Mouse (Mus musculus) neural tube, embryonic 13.5 days (tissue): Measurements from ENCODE around the gene Crybb3. TPM values are rescaled to one million over a fixed set of nuclear protein-coding genes. Genes with fewer than 3 reads are reported as not detected.

Source experiments
- ATAC-seq: fragments of 200-750 bp; cut with Nextera tagmentation; 2 replicates; pipeline ENCODE4 v1.8.0; 2017; ENCODE audit warnings: low read depth, mild to moderate bottlenecking, moderate TSS enrichment, moderate library complexity
- H3K27ac ChIP-seq: fragments of 300-500 bp; sonication (generic); replicated peaks from 2 replicates; pipeline ENCODE4 v1.5.1; 2015; ENCODE audit warnings: moderate library complexity, mild to moderate bottlenecking, inconsistent platforms
- H3K27me3 ChIP-seq: fragments of 300-500 bp; sonication (generic); 2 replicates; pipeline ENCODE4 v1.6.1; 2015; ENCODE audit warnings: mild to moderate bottlenecking, inconsistent platforms
- H3K36me3 ChIP-seq: fragments of 300-500 bp; sonication (generic); 2 replicates; pipeline ENCODE4 v1.6.1; 2015; ENCODE audit warnings: mild to moderate bottlenecking, inconsistent platforms
- H3K4me1 ChIP-seq: fragments of 300-500 bp; sonication (generic); replicated peaks from 2 replicates; pipeline ENCODE4 v1.6.1; 2015; ENCODE audit warnings: inconsistent platforms
- H3K4me2 ChIP-seq: fragments of 300-500 bp; sonication (generic); 2 replicates; pipeline ENCODE4 v1.6.1; 2015; ENCODE audit warnings: inconsistent platforms, mild to moderate bottlenecking, moderate library complexity
- H3K4me3 ChIP-seq: fragments of 300-500 bp; sonication (generic); 2 replicates; pipeline ENCODE4 v1.5.1; 2015; ENCODE audit warnings: mild to moderate bottlenecking, inconsistent platforms
- H3K9ac ChIP-seq: fragments of 300-500 bp; sonication (generic); 2 replicates; pipeline ENCODE4 v1.6.1; 2015; ENCODE audit warnings: moderate library complexity, mild to moderate bottlenecking, inconsistent platforms
- H3K9me3 ChIP-seq: fragments of 300-500 bp; sonication (generic); 2 replicates; pipeline ENCODE4 v1.6.1; 2016; ENCODE audit warnings: inconsistent platforms
- WGBS: fragments of 180-500 bp; shearing (Covaris S2); methylation state at CpG from one replicate; pipeline ENCODE4 v1.1.7; 2015; 5-methylcytosine and 5-hydroxymethylcytosine counted together
- polyA plus RNA-seq: library from polyadenylated mRNA; unstranded; fragments of >200 nt; fragmentation: Nextera tagmentation; extraction: Ambion mirVana; gene quantifications from 2 replicates; pipeline ENCODE4 v1.2.1, GENCODE M21; 2015

Crybb3 gene
- polyA plus RNA-seq, 1 experiment from 2014 or later: 0.96 TPM

DNA sequence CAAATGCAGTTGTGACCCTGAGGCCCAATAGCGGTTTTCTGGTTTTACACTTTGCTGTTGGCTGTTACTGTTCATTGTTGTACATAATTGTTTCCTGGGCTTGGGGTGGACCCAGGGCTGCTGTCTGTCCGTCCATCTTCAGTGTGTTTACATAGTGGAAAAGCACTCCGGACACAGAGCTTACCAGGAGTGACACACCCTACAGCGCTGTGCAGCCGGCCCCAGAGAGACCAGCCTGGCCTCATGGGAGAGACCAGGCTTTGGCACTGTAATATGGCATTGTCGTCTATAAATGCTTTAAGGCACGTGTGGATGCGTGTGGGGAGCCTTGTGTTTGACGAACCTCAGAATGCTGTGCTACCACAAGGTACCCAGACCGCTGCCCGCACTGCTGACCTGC, 19.0 kb upstream of the Crybb3 start:
- Histone ChIP-seq H3K4me3 (no peak overlapping the region), H3K36me3 (no peaks in the 10 kb centered on the region), H3K9ac (no peak overlapping the region), H3K27ac (no peak overlapping the region), H3K9me3 (no peaks in the 10 kb centered on the region), H3K27me3 (no peaks in the 10 kb centered on the region), H3K4me1 (peaks cover 8% of the 10 kb centered on the region), H3K4me2 (no peak overlapping the region)
- ATAC-seq: no peak
- 88% methylated on average over 11 of the region's 11 CpGs for WGBS

DNA sequence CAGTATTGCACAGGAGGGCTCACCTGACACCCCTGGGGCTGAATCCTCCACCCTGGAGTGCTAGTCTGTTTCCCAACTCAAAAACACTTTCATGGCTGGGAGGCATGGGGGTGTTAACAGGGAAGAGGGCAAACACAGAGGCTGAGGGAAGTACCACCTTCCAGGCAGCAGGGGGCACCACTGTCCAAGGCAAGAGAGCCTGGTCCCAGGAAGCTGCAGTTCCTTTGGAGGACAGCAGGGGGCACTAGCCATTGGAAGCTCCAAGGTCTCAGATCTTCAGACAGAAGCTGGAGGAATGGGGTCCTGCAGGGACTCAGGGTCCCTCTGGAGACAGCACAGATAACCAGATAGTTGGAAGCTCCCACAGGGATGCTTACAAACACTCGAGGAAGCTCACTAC, 18.2 kb upstream of the Crybb3 start:
- H3K27me3 ChIP-seq: no peaks in the 10 kb centered on the region
- H3K4me3 ChIP-seq: no peak overlapping the region
- no peaks in the 10 kb centered on the region for H3K9me3 ChIP-seq
- no peak overlapping the region for H3K27ac ChIP-seq
- ATAC-seq: peak; percentile 60
- no peak overlapping the region for H3K4me2 ChIP-seq
- H3K4me1 ChIP-seq: peaks cover 8% of the 10 kb centered on the region
- 12% methylated on average over 1 of the region's 1 CpGs for WGBS
- H3K36me3 ChIP-seq: no peaks in the 10 kb centered on the region
- H3K9ac ChIP-seq: no peak overlapping the region

DNA sequence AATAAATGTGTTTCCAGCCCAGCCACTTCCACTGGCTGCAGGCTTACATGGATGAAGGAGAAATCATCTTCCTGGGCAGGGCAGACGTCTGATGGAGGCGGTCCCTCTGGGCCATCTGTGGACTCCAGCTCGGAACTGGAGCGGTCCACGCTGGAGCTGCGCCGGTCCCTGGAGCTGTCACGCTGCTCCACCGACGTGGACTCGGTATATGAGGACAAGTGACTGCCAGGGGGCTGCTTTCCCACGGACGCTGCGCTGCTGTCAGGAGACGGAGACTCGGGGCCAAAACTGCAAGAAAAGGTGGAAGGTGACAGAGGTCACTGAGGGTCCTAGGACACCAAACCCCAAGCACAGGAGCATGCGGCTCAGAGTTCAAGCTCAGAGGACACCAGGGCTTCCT, 16.2 kb upstream of the Crybb3 start:
- H3K27ac ChIP-seq: no peak overlapping the region
- no peak overlapping the region for H3K4me3 ChIP-seq
- H3K27me3 ChIP-seq: no peaks in the 10 kb centered on the region
- no peak overlapping the region for H3K4me2 ChIP-seq
- 92% methylated on average over 17 of the region's 17 CpGs for WGBS
- no peaks in the 10 kb centered on the region for H3K9me3 ChIP-seq
- ATAC-seq: no peak
- peaks cover 12% of the 10 kb centered on the region for H3K4me1 ChIP-seq
- no peaks in the 10 kb centered on the region for H3K36me3 ChIP-seq
- no peak overlapping the region for H3K9ac ChIP-seq

DNA sequence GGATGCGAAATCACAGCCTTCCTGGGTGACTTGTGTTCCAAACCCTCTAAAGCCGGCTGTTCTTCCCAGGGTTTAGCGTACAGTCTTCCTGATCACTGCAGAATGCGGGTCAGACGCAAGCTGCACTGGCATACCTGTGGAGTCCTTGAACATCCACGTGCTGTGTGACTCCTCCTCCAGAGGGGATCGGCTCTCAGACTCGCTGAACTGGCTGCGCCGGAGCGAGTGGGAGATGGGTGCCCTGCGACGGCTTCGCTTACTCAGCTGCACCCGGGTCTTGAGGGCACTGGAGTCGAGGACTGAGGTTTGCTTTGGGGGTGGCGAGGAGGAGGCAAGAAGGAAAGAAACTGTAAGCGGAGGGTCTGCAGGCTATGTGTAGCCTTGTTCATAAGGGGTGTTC, 14.1 kb upstream of the Crybb3 start:
- 95% methylated on average over 18 of the region's 18 CpGs for WGBS
- Histone ChIP-seq H3K27me3 (no peaks in the 10 kb centered on the region), H3K36me3 (no peaks in the 10 kb centered on the region), H3K9ac (no peak overlapping the region), H3K27ac (no peak overlapping the region), H3K9me3 (no peaks in the 10 kb centered on the region), H3K4me3 (no peak overlapping the region), H3K4me1 (0 out of 2 replicates have a peak, but pooled peaks cover 10% of the 10 kb centered on the region), H3K4me2 (no peak overlapping the region)
- ATAC-seq: no peak

DNA sequence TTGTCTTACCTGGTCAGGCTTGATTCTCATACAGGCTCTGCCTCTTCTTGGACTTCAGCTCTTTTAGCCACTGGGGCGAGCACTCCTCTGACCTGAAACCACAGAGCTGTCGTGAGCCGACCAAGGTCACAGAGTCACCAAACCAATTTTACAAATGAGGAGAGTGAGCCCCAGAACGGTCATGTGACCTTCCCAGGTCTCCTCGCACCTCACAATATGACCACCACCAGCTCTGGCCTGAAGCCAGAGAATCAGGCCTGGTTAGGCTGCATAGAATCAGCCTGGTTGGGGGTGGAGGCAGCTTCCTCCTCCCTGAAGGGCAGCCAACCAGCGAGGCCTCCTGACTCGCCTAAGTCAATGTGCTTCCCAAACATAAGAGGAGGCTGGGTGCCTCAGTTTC, 11.0 kb upstream of the Crybb3 start:
- no peak overlapping the region for H3K4me2 ChIP-seq
- no peak overlapping the region for H3K4me3 ChIP-seq
- no peak overlapping the region for H3K9ac ChIP-seq
- H3K4me1 ChIP-seq: 0 out of 2 replicates have a peak, but pooled peaks cover 10% of the 10 kb centered on the region
- H3K9me3 ChIP-seq: no peaks in the 10 kb centered on the region
- no peak for ATAC-seq
- 76% methylated on average over 7 of the region's 7 CpGs for WGBS
- H3K27me3 ChIP-seq: no peaks in the 10 kb centered on the region
- H3K36me3 ChIP-seq: no peaks in the 10 kb centered on the region
- H3K27ac ChIP-seq: no peak overlapping the region

DNA sequence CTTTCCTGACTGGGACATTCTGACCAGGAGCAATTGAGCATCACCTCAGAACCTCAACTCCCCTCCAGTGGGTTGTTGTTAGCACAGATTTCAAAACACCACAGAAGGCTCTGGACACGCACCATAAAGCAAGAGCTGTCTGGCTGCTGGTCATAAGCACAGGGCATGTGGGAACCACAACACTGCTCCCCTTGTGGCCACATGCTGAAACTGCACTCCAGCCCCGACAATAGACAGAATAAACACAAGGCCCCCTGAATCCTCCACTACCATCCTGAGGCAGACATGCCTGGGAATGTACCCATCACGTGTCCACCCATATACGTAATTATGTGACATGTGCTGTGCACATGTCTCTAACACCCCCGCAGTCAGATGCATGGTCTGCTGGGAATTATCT, 9.8 kb upstream of the Crybb3 start:
- peak; percentile 41 for ATAC-seq

DNA sequence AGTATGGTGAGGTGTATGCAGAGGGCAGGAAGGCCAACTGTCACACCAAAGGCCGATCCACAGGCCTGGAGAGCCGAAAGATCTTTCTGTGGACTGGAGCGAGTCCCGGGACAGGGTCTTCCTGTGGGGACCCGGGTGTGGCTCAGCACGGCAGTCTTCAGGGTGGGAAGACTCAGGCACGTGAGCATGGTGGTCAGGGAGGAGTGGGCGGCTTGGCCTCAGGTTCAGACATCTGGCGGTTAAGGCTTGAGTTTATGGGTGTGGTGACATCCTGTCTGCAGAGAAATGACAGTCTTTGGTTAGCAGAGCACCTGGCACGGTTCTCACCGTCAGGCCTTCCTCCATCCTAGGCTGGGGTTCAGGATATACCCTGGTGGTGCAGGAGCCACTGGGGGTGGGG, 9.4 kb upstream of the Crybb3 start:
- Histone ChIP-seq H3K27me3 (no peaks in the 10 kb centered on the region), H3K4me2 (no peak overlapping the region), H3K27ac (no peak overlapping the region), H3K4me3 (no peak overlapping the region), H3K9me3 (no peaks in the 10 kb centered on the region), H3K4me1 (peaks cover 20% of the 10 kb centered on the region), H3K9ac (no peak overlapping the region), H3K36me3 (no peaks in the 10 kb centered on the region)
- 87% methylated on average over 11 of the region's 11 CpGs for WGBS
- ATAC-seq: peak; percentile 25; the same call in 1 of the 2 replicates

More for the DNA sequence above, 9.8 kb upstream of the Crybb3 start:
- WGBS: 48% methylated on average over 5 of the region's 5 CpGs
- Histone ChIP-seq H3K9ac (no peak overlapping the region), H3K27ac (no peak overlapping the region), H3K36me3 (no peaks in the 10 kb centered on the region), H3K9me3 (no peaks in the 10 kb centered on the region), H3K4me2 (no peak overlapping the region), H3K27me3 (no peaks in the 10 kb centered on the region), H3K4me1 (peaks cover 19% of the 10 kb centered on the region), H3K4me3 (no peak overlapping the region)

DNA sequence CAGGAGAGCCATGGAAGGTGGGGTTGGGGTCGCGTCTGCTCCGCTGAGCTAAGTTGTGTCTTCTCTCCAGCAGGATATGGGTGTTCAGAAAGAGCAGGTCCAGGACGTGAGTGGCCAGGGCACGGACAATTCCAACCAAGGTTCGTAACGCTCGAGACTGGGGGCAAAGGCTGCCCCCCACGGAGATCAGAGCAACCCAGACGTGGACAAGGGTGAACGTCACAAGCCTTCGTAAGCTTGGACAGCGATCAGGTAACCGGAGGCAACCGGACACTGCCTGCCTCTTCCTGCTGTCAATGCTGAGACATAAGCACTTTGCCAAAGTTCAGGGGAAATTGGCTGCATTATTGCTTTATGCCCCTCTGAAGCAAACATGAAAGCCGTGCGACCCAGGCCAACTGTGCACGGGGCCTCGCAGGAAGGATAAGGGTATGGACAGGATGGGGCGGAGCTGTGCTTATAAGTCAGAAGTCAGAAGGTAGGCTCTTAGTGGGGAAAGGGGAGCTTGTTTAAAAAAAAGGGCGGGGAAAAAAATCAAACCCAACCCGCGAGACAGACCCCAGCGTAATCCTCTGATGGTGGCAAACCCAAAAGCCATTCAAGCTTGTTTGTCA, 8.8 kb upstream of the Crybb3 start:
- Histone ChIP-seq H3K36me3 (no peaks in the 10 kb centered on the region), H3K27ac (no peak overlapping the region), H3K27me3 (no peaks in the 10 kb centered on the region), H3K4me2 (no peak overlapping the region), H3K4me3 (no peak overlapping the region), H3K9ac (no peak overlapping the region), H3K4me1 (peaks cover 20% of the 10 kb centered on the region), H3K9me3 (no peaks in the 10 kb centered on the region)
- 88% methylated on average over 24 of the region's 24 CpGs for WGBS
- no peak for ATAC-seq

DNA sequence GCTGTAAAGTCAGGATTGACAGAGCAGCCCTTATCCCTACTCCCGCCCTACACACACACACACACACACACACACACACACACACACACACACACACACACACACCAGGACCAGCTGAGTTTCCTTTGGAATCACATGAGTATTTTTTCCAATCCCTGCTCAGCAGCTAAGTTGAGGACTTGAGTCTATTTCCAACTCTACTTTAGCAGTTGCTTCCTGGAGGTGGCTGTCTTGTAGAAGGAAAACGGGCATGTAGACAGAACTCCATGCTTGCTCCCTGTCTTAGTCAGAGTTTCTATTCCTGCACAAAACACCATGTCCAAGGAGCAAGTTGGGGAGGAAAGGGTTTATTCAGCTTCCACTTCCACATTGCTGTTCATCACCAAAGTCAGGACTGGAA, 6.1 kb upstream of the Crybb3 start:
- H3K9ac ChIP-seq: no peak overlapping the region
- H3K4me1 ChIP-seq: peaks cover 12% of the 10 kb centered on the region
- H3K4me3 ChIP-seq: no peak overlapping the region
- WGBS: 88% methylated on average over 2 of the region's 2 CpGs
- H3K36me3 ChIP-seq: no peaks in the 10 kb centered on the region
- no peak overlapping the region for H3K4me2 ChIP-seq
- H3K27ac ChIP-seq: no peak overlapping the region
- H3K9me3 ChIP-seq: no peaks in the 10 kb centered on the region
- ATAC-seq: no peak
- no peaks in the 10 kb centered on the region for H3K27me3 ChIP-seq

DNA sequence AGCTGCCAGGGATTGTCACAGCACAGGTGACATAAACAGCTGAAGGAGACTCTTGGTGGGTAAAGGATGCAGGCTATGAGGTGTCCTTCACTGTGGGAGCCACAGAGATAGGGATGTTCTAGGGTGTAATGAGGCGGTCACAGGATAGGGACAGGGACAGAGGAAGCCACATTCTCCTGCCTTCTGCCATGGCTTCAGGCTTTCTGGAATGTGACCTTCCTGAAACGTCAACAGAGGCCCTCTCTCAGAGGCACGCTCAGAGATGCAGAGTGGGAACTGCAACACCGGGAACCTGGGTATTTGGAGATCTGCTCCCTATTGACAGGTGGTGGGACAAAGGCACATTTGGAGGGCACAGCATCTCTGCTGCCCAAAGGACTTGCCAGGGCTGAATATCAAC, 5.6 kb upstream of the Crybb3 start:
- Histone ChIP-seq H3K36me3 (no peaks in the 10 kb centered on the region), H3K27me3 (no peaks in the 10 kb centered on the region), H3K4me2 (no peak overlapping the region), H3K9ac (no peak overlapping the region), H3K4me3 (no peak overlapping the region), H3K9me3 (no peaks in the 10 kb centered on the region), H3K27ac (peak overlapping the region; percentile 33; the same call in 1 of the 2 replicates), H3K4me1 (peaks cover 11% of the 10 kb centered on the region)
- no peak for ATAC-seq
- 67% methylated on average over 4 of the region's 4 CpGs for WGBS

DNA sequence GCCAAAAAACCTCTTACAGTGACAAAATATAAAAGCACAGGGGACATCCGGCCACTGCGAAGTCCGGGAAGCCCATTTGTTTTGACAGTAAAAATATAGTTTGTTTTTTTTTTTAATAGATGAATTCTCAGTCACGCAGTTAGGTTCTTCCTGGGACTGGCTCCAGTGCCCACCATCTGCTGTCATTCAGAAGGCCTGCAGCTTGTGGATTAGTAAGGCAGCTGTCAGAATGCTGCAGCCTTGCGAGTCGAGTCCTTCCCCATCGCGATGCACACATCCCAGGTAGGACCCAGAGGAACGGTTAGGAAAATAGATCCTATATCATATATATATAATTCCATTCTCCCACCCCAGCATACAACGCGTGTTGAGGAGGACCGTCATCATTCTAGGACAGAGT, 5.1 kb upstream of the Crybb3 start:
- no peak overlapping the region for H3K4me3 ChIP-seq
- H3K9me3 ChIP-seq: no peaks in the 10 kb centered on the region
- H3K4me2 ChIP-seq: no peak overlapping the region
- H3K27me3 ChIP-seq: no peaks in the 10 kb centered on the region
- no peak for ATAC-seq
- peak overlapping the region; percentile 33; the same call in 1 of the 2 replicates for H3K27ac ChIP-seq
- H3K4me1 ChIP-seq: peaks cover 11% of the 10 kb centered on the region
- H3K9ac ChIP-seq: no peak overlapping the region
- no peaks in the 10 kb centered on the region for H3K36me3 ChIP-seq
- WGBS: 66% methylated on average over 12 of the region's 12 CpGs

DNA sequence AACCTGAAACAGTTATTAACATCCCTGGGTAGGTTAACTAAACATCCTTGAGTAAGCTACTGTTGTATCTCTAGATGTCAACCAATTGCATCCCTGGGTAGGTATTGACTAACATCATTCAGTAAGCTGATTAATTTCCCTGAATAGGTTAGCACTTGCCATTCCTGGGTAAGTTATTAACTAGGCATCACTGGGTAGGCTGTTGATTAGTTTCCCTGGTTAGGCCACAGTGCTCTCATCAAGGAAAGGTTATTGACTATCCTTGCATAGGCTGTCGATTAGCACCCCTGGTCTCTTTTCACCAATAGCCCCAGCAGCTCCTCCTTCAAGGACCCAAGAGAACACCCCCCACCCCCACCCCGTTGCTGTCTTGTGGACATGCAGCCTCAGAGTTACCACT, 4.5 kb upstream of the Crybb3 start:
- WGBS: 44% methylated on average over 2 of the region's 2 CpGs
- H3K9me3 ChIP-seq: no peaks in the 10 kb centered on the region
- H3K27me3 ChIP-seq: no peaks in the 10 kb centered on the region
- H3K36me3 ChIP-seq: no peaks in the 10 kb centered on the region
- no peak overlapping the region for H3K9ac ChIP-seq
- H3K4me3 ChIP-seq: no peak overlapping the region
- peaks cover 11% of the 10 kb centered on the region for H3K4me1 ChIP-seq
- H3K27ac ChIP-seq: 0 out of 2 replicates have a peak overlapping the region, but pooled peaks have one; percentile 33
- ATAC-seq: no peak
- H3K4me2 ChIP-seq: no peak overlapping the region

DNA sequence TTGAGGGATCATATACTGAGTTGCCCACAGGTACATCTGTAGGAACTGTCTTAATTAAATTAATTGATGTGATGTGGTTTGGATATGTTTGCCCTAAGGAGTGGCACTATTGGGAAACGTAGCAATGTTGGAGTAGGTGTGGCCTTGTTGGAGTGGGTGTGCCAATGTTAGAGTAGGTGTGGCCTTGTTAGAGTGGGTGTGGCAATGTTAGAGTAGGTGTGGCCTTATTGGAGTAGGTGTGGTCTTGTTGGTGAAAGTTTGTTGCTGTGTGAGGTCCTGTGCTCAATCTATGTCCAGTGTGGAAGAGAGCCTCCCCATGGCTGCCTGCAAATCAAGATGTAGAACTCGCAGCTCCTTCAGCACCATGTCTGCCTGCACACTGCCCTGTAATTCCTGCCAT, 2.9 kb upstream of the Crybb3 start:
- Histone ChIP-seq H3K9me3 (no peaks in the 10 kb centered on the region), H3K27ac (no peak overlapping the region), H3K36me3 (no peaks in the 10 kb centered on the region), H3K4me3 (no peak overlapping the region), H3K4me1 (peaks cover 16% of the 10 kb centered on the region), H3K4me2 (no peak overlapping the region), H3K27me3 (no peaks in the 10 kb centered on the region), H3K9ac (no peak overlapping the region)
- no peak for ATAC-seq
- 91% methylated on average over 2 of the region's 2 CpGs for WGBS
